Mouse (Mus musculus): ENCODE data around the gene Prss16. TPM values are rescaled to one million over a fixed set of nuclear protein-coding genes. Genes with fewer than 3 reads are reported as not detected.

The Prss16 gene
- not detected for polyA plus RNA-seq (2014; fragmentation: Illumina TruSeq; extraction: RNeasy Lipid Tissue Mini Kit (QIAGEN cat#74804); ENCODE audit: low read depth, low replicate concordance)

GRCm38 (mm10) chr13:22009642-22010041 lies at the start of gene Prss16:
Gene Prss16, minus strand, starts transcription at chr13:22009742.

GRCm38 (mm10) chr13:22042568-22043502 lies 33.3 kb upstream of the Prss16 start, which contains the start of the genes Hist1h2ag and Hist1h2bj:
Gene Hist1h2ag, minus strand, starts transcription at chr13:22042944.
Gene Hist1h2bj, plus strand, starts transcription at chr13:22043214.

GRCm38 (mm10) chr13:22041142-22041536 lies 31.6 kb upstream of the Prss16 start, which contains the start of gene Hist1h4i:
Gene Hist1h4i, minus strand, starts transcription at chr13:22041362.

GRCm38 (mm10) chr13:22035267-22036148 lies 26.0 kb upstream of the Prss16 start, which contains the start of the genes Hist1h2ah and Hist1h2bk:
Gene Hist1h2ah, minus strand, starts transcription at chr13:22035568.
Gene Hist1h2bk, plus strand, starts transcription at chr13:22035870.

GRCm38 (mm10) chr13:21980981-21981802 lies 28.4 kb downstream of the Prss16 start, which contains the start of gene Pom121l2:
Gene Pom121l2, plus strand, starts transcription at chr13:21981194.

Other genes with a start within 250 kb of the Prss16 start
- not detected for gene Hist1h1b, start 229.1 kb downstream of the Prss16 start, polyA plus RNA-seq (2014; fragmentation: Illumina TruSeq; extraction: RNeasy Lipid Tissue Mini Kit (QIAGEN cat#74804); ENCODE audit: low read depth, low replicate concordance)
- 2.4 TPM for gene Hist1h3i, start 226.4 kb downstream of the Prss16 start, polyA plus RNA-seq (2014; fragmentation: Illumina TruSeq; extraction: RNeasy Lipid Tissue Mini Kit (QIAGEN cat#74804); ENCODE audit: low read depth, low replicate concordance)
- not detected for gene Hist1h2an, start 222.5 kb downstream of the Prss16 start, polyA plus RNA-seq (2014; fragmentation: Illumina TruSeq; extraction: RNeasy Lipid Tissue Mini Kit (QIAGEN cat#74804); ENCODE audit: low read depth, low replicate concordance)
- not detected for gene Hist1h2bp, start 222.3 kb downstream of the Prss16 start, polyA plus RNA-seq (2014; fragmentation: Illumina TruSeq; extraction: RNeasy Lipid Tissue Mini Kit (QIAGEN cat#74804); ENCODE audit: low read depth, low replicate concordance)
- 0.92 TPM for gene Hist1h2bq, start 199.5 kb downstream of the Prss16 start, polyA plus RNA-seq (2014; fragmentation: Illumina TruSeq; extraction: RNeasy Lipid Tissue Mini Kit (QIAGEN cat#74804); ENCODE audit: low read depth, low replicate concordance)
- not detected for gene Hist1h2ao, start 199.3 kb downstream of the Prss16 start, polyA plus RNA-seq (2014; fragmentation: Illumina TruSeq; extraction: RNeasy Lipid Tissue Mini Kit (QIAGEN cat#74804); ENCODE audit: low read depth, low replicate concordance)
- not detected for gene Hist1h4m, start 198.0 kb downstream of the Prss16 start, polyA plus RNA-seq (2014; fragmentation: Illumina TruSeq; extraction: RNeasy Lipid Tissue Mini Kit (QIAGEN cat#74804); ENCODE audit: low read depth, low replicate concordance)
- gene Hist1h4n, start 177.5 kb downstream of the Prss16 start, polyA plus RNA-seq (2014; fragmentation: Illumina TruSeq; extraction: RNeasy Lipid Tissue Mini Kit (QIAGEN cat#74804); ENCODE audit: low read depth, low replicate concordance): not detected
- gene Hist1h2ap, start 176.2 kb downstream of the Prss16 start, polyA plus RNA-seq (2014; fragmentation: Illumina TruSeq; extraction: RNeasy Lipid Tissue Mini Kit (QIAGEN cat#74804); ENCODE audit: low read depth, low replicate concordance): not detected
- gene Hist1h2br, start 176.0 kb downstream of the Prss16 start, polyA plus RNA-seq (2014; fragmentation: Illumina TruSeq; extraction: RNeasy Lipid Tissue Mini Kit (QIAGEN cat#74804); ENCODE audit: low read depth, low replicate concordance): not detected
- gene Zfp184, start 64.6 kb downstream of the Prss16 start, polyA plus RNA-seq (2014; fragmentation: Illumina TruSeq; extraction: RNeasy Lipid Tissue Mini Kit (QIAGEN cat#74804); ENCODE audit: low read depth, low replicate concordance): 0.31 TPM
- not detected for gene Pom121l2, start 28.5 kb downstream of the Prss16 start, polyA plus RNA-seq (2014; fragmentation: Illumina TruSeq; extraction: RNeasy Lipid Tissue Mini Kit (QIAGEN cat#74804); ENCODE audit: low read depth, low replicate concordance)
- gene Hist1h2ah, start 25.8 kb upstream of the Prss16 start, polyA plus RNA-seq (2014; fragmentation: Illumina TruSeq; extraction: RNeasy Lipid Tissue Mini Kit (QIAGEN cat#74804); ENCODE audit: low read depth, low replicate concordance): not detected
- not detected for gene Hist1h2bk, start 26.1 kb upstream of the Prss16 start, polyA plus RNA-seq (2014; fragmentation: Illumina TruSeq; extraction: RNeasy Lipid Tissue Mini Kit (QIAGEN cat#74804); ENCODE audit: low read depth, low replicate concordance)
- gene Hist1h4i, start 31.6 kb upstream of the Prss16 start, polyA plus RNA-seq (2014; fragmentation: Illumina TruSeq; extraction: RNeasy Lipid Tissue Mini Kit (QIAGEN cat#74804); ENCODE audit: low read depth, low replicate concordance): 6.0 TPM
- gene Hist1h2ag, start 33.2 kb upstream of the Prss16 start, polyA plus RNA-seq (2014; fragmentation: Illumina TruSeq; extraction: RNeasy Lipid Tissue Mini Kit (QIAGEN cat#74804); ENCODE audit: low read depth, low replicate concordance): not detected
- not detected for gene Hist1h2bj, start 33.5 kb upstream of the Prss16 start, polyA plus RNA-seq (2014; fragmentation: Illumina TruSeq; extraction: RNeasy Lipid Tissue Mini Kit (QIAGEN cat#74804); ENCODE audit: low read depth, low replicate concordance)
- gene Vmn1r188, start 74.7 kb upstream of the Prss16 start, polyA plus RNA-seq (2014; fragmentation: Illumina TruSeq; extraction: RNeasy Lipid Tissue Mini Kit (QIAGEN cat#74804); ENCODE audit: low read depth, low replicate concordance): not detected
- gene Vmn1r189, start 96.1 kb upstream of the Prss16 start, polyA plus RNA-seq (2014; fragmentation: Illumina TruSeq; extraction: RNeasy Lipid Tissue Mini Kit (QIAGEN cat#74804); ENCODE audit: low read depth, low replicate concordance): not detected
- not detected for gene Vmn1r191, start 174.2 kb upstream of the Prss16 start, polyA plus RNA-seq (2014; fragmentation: Illumina TruSeq; extraction: RNeasy Lipid Tissue Mini Kit (QIAGEN cat#74804); ENCODE audit: low read depth, low replicate concordance)
- gene Vmn1r192, start 181.4 kb upstream of the Prss16 start, polyA plus RNA-seq (2014; fragmentation: Illumina TruSeq; extraction: RNeasy Lipid Tissue Mini Kit (QIAGEN cat#74804); ENCODE audit: low read depth, low replicate concordance): not detected
- gene Vmn1r193, start 213.4 kb upstream of the Prss16 start, polyA plus RNA-seq (2014; fragmentation: Illumina TruSeq; extraction: RNeasy Lipid Tissue Mini Kit (QIAGEN cat#74804); ENCODE audit: low read depth, low replicate concordance): not detected
- not detected for gene Vmn1r194, start 234.5 kb upstream of the Prss16 start, polyA plus RNA-seq (2014; fragmentation: Illumina TruSeq; extraction: RNeasy Lipid Tissue Mini Kit (QIAGEN cat#74804); ENCODE audit: low read depth, low replicate concordance)

Data from heart, adult 10 weeks (tissue).